Mouse (Mus musculus) retina, postnatal 1 day (tissue): ENCODE measurements at regions not wholly inside any gene's neighbourhood (a gene's known extent, or its start where the extent isn't known, plus 50 kb on each side); places are given as distances from the start of the nearest gene placed in this dataset.
A peak's percentile ranks its signal among the peaks of the same experiment; 100 is the strongest.

Source experiments
- DNase-seq: peaks from one replicate; pipeline ENCODE4 v3.0.0-alpha.2; 2012

- DNase-seq: peak; percentile 51
Measured at GRCm38 (mm10) chr14:76780572-76781523, 224.2 kb upstream of the Serp2 start.

GRCm38 (mm10) chr14:76778541-76779399 is 222.1 kb upstream of the Serp2 start:
- peak; percentile 47 for DNase-seq

DNA sequence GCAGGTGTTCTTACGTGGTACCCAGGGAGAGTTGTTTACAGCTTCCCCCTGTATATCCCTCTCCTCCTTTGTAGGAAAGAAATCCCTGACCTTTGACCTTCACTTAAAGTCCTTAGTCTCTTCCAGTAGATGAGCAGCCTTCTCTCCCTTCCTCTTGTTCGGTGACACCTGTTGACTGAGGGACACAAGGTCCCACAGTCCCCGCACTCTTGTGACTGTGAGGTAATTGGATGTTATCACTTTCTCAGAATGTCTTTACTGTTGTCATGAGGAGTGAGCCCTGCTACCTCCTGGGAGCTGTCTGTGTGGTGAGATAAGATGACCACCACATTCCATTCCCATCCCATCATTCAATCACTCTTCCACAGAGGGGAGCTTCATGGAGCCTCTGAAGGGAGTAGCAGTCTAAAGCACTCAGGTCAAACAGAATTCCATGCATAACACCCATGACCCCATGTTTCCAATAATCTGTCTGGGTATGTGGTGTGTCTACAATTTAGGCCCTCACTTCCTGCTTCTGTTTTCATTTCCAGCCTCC is 218.8 kb upstream of the Serp2 start:
- DNase-seq: no peak

DNA sequence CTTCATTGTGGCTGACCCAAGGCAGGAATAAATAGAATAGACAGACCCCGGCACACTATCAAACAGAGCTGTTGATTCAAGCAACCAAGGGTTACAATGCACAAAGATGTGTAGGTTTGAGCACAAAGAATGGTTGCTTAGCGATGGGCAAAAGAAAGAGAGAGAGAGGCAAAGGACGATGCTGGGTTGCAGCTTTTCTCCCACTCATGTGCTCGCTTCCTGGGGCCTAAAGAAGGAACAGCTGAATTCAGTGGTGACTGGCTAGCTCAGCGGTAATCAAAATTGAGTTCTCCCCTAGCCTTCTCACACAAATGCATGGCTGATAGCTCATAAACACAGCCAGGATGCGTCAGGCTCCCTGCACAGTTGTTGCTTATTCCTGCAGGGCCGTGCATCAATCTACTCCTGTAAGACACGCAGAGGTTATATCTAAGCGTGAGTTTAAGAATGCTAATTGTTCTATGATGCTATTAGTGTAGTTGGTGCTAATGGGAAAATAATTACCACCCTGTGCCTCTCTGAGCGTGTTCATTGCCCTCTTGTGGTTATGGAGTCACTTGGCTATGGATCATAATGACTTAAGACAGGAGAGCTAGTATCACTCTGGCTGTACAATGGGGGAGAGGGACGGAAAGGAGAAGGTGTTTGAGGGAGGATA is 216.2 kb upstream of the Serp2 start:
- peak; percentile 62 for DNase-seq

GRCm38 (mm10) chr14:76770106-76770505 is 213.4 kb upstream of the Serp2 start:
- no peak for DNase-seq

- DNase-seq: no peak
Measured at GRCm38 (mm10) chr14:76767301-76767700, 210.6 kb upstream of the Serp2 start.

DNA sequence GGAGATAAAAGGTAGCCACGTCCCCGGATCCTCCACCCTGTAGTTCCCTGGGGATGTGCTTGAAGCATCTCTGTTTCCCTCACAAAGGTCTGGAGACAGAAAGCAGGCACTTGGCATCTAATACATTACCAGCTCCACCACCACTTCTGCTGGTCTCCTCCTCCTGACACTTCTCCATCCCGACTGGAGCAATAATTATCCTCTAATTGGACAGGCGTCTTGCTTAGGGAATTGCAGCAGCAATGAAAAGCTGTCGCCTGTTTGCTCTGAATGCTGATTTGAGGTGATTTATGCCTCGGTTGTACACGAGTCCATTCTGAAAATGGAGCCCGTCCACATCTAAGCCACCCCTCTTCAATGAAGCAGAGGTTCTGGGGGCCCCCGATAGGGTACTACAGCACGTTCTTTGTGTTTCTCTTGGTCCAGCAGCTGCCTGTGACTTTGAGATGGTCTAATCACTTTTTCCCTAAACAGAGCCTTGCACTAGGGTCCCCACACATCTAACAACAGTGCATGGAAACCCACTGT is 209.6 kb upstream of the Serp2 start:
- DNase-seq: no peak

GRCm38 (mm10) chr14:76765094-76765504 is 208.4 kb upstream of the Serp2 start:
- no peak for DNase-seq

DNA sequence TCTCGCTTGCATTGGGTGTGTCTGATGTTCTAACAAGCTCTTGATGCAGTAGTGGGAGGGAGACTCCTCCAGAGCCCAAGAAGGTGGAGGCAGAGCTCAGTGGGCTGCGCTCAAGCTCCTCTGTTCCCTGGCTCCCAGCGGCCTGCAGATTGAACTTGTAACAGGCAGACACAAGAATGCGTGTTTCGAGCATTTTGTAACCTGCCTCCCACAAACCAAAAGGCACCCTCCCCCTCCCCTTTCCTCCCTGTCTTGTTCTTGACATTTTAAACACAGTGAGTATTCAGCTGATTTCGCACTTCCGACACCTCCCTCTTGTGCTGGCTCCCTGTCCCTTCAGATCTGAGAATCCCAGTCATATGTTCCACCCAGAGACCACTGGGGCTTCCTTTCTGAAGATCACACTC is 207.7 kb upstream of the Serp2 start:
- DNase-seq: no peak

GRCm38 (mm10) chr14:76763539-76763938 is 206.8 kb upstream of the Serp2 start:
- no peak for DNase-seq

DNA sequence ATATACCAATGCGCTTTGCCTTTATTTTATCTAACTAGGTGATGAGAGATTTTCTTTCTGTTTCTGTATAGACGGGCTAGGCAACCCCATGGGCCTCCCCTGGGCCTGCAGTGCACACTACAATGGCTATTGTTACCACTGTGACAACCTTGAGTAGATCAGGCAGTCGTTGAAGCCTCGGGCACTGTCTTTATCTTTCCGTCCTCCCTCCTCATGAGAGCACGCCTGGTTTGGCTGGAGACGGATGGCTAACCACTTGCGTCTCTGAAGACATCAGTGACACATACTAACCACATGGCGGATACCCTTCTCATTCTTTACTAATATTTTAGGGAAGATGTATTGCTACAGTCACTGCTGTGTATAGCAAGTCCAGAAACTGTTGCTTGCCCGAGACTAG is 206.1 kb upstream of the Serp2 start:
- peak; percentile 64 for DNase-seq

DNA sequence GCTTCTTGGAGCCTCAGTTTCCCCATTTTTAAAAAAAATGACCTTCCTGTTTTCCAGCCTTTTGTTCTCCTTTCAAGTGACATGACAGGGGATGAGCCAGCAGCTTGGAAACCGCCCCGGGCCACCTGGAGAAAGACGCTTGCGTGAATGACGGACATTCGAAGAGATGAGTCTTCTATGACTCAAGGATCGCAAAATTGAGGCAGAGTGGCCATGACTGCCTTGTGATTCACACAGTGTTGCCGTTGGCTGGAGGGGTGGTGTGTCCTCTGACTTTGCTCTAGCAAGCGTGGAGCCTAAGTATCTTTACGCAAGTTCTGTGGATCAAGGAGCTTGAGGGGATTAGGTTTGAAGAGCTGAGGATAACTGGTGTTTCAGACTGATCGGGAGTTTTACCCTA is 205.0 kb upstream of the Serp2 start:
- no peak for DNase-seq

DNA sequence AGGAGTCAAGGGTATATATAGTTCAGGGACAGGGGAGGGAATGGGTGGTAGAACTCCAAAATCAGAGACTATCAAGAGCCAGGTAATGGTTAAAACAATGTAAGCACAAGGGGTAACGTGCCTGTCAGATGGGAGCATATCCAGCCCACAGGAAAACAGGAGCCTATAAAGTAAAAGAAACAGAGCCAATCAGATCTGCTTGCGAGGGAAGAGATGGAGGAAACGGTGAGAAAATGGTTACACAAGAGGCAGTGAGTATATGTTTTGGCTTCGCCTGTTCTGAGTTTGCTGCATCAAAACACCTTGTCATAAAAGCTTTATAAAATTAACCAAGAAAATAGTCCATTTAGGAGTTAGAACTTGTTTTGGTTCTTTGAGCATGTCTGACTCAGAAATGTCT is 204.6 kb upstream of the Serp2 start:
- no peak for DNase-seq

- no peak for DNase-seq
Measured at GRCm38 (mm10) chr14:76760509-76761023, 203.9 kb upstream of the Serp2 start.

DNA sequence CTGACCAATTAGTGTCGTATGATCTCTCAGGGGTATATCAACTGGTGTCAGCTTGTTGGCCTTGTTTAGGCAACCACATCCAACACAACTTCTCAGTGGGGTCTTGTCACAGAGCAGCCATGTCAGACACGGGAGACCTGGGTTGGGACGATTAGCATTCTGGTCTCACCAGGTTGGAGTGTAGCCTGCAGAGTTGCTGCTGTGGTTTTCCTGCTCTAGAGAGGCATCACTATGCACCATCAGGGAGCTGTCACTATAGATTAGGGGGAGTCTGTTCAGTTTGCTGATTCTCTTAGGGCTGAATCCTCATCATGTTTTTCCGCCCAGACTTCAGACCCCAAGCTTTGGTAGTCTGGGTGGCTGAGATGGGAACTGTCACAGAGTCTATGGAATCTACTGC is 202.7 kb upstream of the Serp2 start:
- DNase-seq: no peak

- no peak for DNase-seq
Measured at GRCm38 (mm10) chr14:76758589-76758988, 201.9 kb upstream of the Serp2 start.

GRCm38 (mm10) chr14:76755591-76756376 is 199.1 kb upstream of the Serp2 start:
- DNase-seq: no peak

GRCm38 (mm10) chr14:76753734-76754133 is 197.0 kb upstream of the Serp2 start:
- DNase-seq: no peak

GRCm38 (mm10) chr14:76749178-76749577 is 192.5 kb upstream of the Serp2 start:
- DNase-seq: peak; percentile 22

DNA sequence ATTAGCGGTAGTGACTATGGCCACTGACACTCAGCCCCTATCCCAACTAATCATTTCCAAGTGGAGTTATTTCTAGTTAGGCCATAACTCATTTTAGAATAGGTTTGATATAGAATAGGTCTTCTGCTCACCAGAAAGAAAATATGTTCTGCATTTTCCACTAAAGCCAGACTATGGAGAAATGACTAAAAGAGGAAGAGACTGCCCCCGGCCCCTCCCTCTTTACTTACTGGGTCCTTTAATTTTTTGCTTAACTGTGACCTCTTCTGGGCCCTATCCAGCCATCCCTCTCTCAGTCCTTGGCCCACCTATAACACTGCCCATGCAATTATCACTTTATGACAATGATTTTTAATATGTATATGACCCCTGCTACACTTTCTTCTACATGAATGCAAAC is 192.0 kb upstream of the Serp2 start:
- no peak for DNase-seq

GRCm38 (mm10) chr14:76747814-76748213 is 191.1 kb upstream of the Serp2 start:
- DNase-seq: peak; percentile 20

GRCm38 (mm10) chr14:76746282-76746681 is 189.6 kb upstream of the Serp2 start:
- DNase-seq: no peak
